Mouse (Mus musculus): ENCODE measurements around the gene Ccser1. TPM values are rescaled to one million over a fixed set of nuclear protein-coding genes. Genes with fewer than 3 reads are reported as not detected.

Gene Ccser1
- total RNA-seq, 2 experiments from 2014 or later, result 4.4 to 5.8 TPM

- no peak for DNase-seq
Measured at GRCm38 (mm10) chr6:61432167-61432566, 252.0 kb downstream of the Ccser1 start.

- no peak for DNase-seq
Measured at GRCm38 (mm10) chr6:61432703-61433102, 252.6 kb downstream of the Ccser1 start.

- no peak for DNase-seq
Measured at GRCm38 (mm10) chr6:61438165-61438564, 258.0 kb downstream of the Ccser1 start.

GRCm38 (mm10) chr6:61471371-61472152, 291.4 kb downstream of the Ccser1 start:
- DNase-seq, result no peak

- DNase-seq, result no peak
Measured at GRCm38 (mm10) chr6:61485336-61485735, 305.2 kb downstream of the Ccser1 start.

- no peak for DNase-seq
Measured at GRCm38 (mm10) chr6:61491979-61492821, 312.1 kb downstream of the Ccser1 start.

- no peak for DNase-seq
Measured at GRCm38 (mm10) chr6:61493386-61493785, 313.3 kb downstream of the Ccser1 start.

GRCm38 (mm10) chr6:61515310-61515709, 335.2 kb downstream of the Ccser1 start:
- no peak for DNase-seq

- DNase-seq, result no peak
Measured at GRCm38 (mm10) chr6:61521587-61521986, 341.5 kb downstream of the Ccser1 start.

- no peak for DNase-seq
Measured at GRCm38 (mm10) chr6:61522108-61522507, 342.0 kb downstream of the Ccser1 start.

- no peak for DNase-seq
Measured at GRCm38 (mm10) chr6:61523748-61524493, 343.8 kb downstream of the Ccser1 start.

GRCm38 (mm10) chr6:61540732-61541131, 360.6 kb downstream of the Ccser1 start:
- no peak for DNase-seq

GRCm38 (mm10) chr6:61543459-61544044, 363.4 kb downstream of the Ccser1 start:
- no peak for DNase-seq

GRCm38 (mm10) chr6:61567551-61567950, 387.4 kb downstream of the Ccser1 start:
- DNase-seq, result no peak

GRCm38 (mm10) chr6:61567967-61568366, 387.8 kb downstream of the Ccser1 start:
- DNase-seq, result no peak

GRCm38 (mm10) chr6:61581696-61582095, 401.6 kb downstream of the Ccser1 start:
- DNase-seq, result no peak

- DNase-seq, result no peak
Measured at GRCm38 (mm10) chr6:61588999-61589398, 408.9 kb downstream of the Ccser1 start.

GRCm38 (mm10) chr6:61601911-61602310, 421.8 kb downstream of the Ccser1 start:
- DNase-seq, result no peak

- DNase-seq, result no peak
Measured at GRCm38 (mm10) chr6:61614920-61615319, 434.8 kb downstream of the Ccser1 start.

GRCm38 (mm10) chr6:61621707-61622106, 441.6 kb downstream of the Ccser1 start:
- no peak for DNase-seq

- DNase-seq, result no peak
Measured at GRCm38 (mm10) chr6:61661414-61661813, 481.3 kb downstream of the Ccser1 start.

GRCm38 (mm10) chr6:61664572-61664971, 484.4 kb downstream of the Ccser1 start:
- no peak for DNase-seq
